Comparison of ENCODE assay signal across 8 mouse cellular contexts in the genomic region with DNA sequence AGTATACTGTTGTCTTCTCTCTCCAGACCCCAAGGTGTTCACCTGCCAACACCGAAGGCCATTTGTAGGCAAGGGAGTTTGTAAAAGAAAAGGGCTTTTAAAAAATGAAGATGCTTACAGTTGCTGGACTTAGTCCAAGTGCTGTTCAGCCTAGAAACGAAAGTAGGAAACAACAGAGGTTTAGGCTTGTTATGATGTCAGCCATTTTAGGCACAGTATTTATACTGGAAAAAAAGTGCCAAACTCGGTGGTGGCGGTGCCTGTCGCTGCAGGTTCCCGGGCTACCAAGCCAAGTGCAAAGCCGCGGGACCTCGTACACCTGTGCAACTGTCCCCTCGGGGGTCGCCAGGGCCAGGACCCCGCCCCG. TPM values are rescaled to one million over a fixed set of nuclear protein-coding genes. Genes with fewer than 3 reads are reported as not detected.
DNase-seq lines count a peak whose midpoint lies in the region; ATAC-seq and TF ChIP-seq lines count a peak whose summit lies in the region.

No protein-coding gene starts in this region.

- H3K9ac ChIP-seq in forebrain, postnatal 0 days = peak overlapping the region; percentile 99
- peak overlapping the region; percentile 97 for H3K9ac ChIP-seq in liver, embryonic 13.5 days
- H3K9ac ChIP-seq in neural tube, embryonic 13.5 days = peak overlapping the region; percentile 98

- no peaks in the 10 kb centered on the region for H3K9me3 ChIP-seq in forebrain, postnatal 0 days (ENCODE audit: low read length)
- no peaks in the 10 kb centered on the region for H3K9me3 ChIP-seq in liver, embryonic 13.5 days (replicated peaks)
- no peaks in the 10 kb centered on the region for H3K9me3 ChIP-seq in neural tube, embryonic 13.5 days

- no peak for TF ChIP-seq CTCF in left cerebral cortex, adult 2 months (IDR thresholded peaks at IDR 0.05)
- no peak for TF ChIP-seq CTCF in forebrain, postnatal 0 days (IDR thresholded peaks at IDR 0.05; ENCODE audit: low read depth)

- DNase-seq in left cerebral cortex, adult 2 months (ENCODE audit: extremely low spot score in 1 of 2, low spot score in 2 of 2) = no peak
- DNase-seq in left cerebral cortex, postnatal 36 days (ENCODE audit: low spot score in 2 of 2) = no peak
- peak; percentile 64 for DNase-seq in T-cell, adult 2 months (ENCODE audit: low spot score)
- DNase-seq in forebrain, postnatal 0 days = peak; percentile 66
- no peak for DNase-seq in liver, embryonic 13.5 days
- DNase-seq in gastrocnemius, adult 8-10 months (ENCODE audit: low spot score in 2 of 2) = no peak
- DNase-seq in cerebellum, postnatal 36 days = no peak

- H3K4me2 ChIP-seq in forebrain, postnatal 0 days (ENCODE audit: low read depth) = peak overlapping the region; percentile 52
- H3K4me2 ChIP-seq in liver, embryonic 13.5 days = peak overlapping the region; percentile 66
- H3K4me2 ChIP-seq in neural tube, embryonic 13.5 days = peak overlapping the region; percentile 70

- intact Hi-C loops in left cerebral cortex, adult 2 months (cut with DNase I) = no loop called here
- intact Hi-C loops in left cerebral cortex, postnatal 36 days (cut with DNase I) = loop anchor here (2.0 to 10.0 kb wide), 3 partner anchors 57 to 120 kb away; a partner anchor contains a TSS

- H3K36me3 ChIP-seq in forebrain, postnatal 0 days (ENCODE audit: insufficient read depth) = peaks cover 5% of the 10 kb centered on the region; the same call in 1 of the 2 replicates
- H3K36me3 ChIP-seq in liver, embryonic 13.5 days = peaks cover 26% of the 10 kb centered on the region
- H3K36me3 ChIP-seq in neural tube, embryonic 13.5 days = peaks cover 5% of the 10 kb centered on the region

- no peaks in the 10 kb centered on the region for H3K27me3 ChIP-seq in forebrain, postnatal 0 days (ENCODE audit: insufficient read depth, low read length)
- H3K27me3 ChIP-seq in liver, embryonic 13.5 days = no peaks in the 10 kb centered on the region
- no peaks in the 10 kb centered on the region for H3K27me3 ChIP-seq in neural tube, embryonic 13.5 days

- peaks cover 25% of the 10 kb centered on the region for H3K4me1 ChIP-seq in forebrain, postnatal 0 days (ENCODE audit: insufficient read depth)
- peaks cover 69% of the 10 kb centered on the region for H3K4me1 ChIP-seq in liver, embryonic 13.5 days (replicated peaks)
- H3K4me1 ChIP-seq in neural tube, embryonic 13.5 days (replicated peaks) = peaks cover 53% of the 10 kb centered on the region

- peak; percentile 65 for ATAC-seq in forebrain, postnatal 0 days
- no peak for ATAC-seq in liver, embryonic 13.5 days (ENCODE audit: low read depth)
- peak; percentile 6; the same call in 1 of the 2 replicates for ATAC-seq in neural tube, embryonic 13.5 days (ENCODE audit: low read depth)

- H3K4me3 ChIP-seq in left cerebral cortex, adult 2 months = peak overlapping the region; percentile 91
- H3K4me3 ChIP-seq in forebrain, postnatal 0 days (ENCODE audit: low read depth, low read length) = peak overlapping the region; percentile 100
- peak overlapping the region; percentile 96 for H3K4me3 ChIP-seq in liver, embryonic 13.5 days (replicated peaks)
- H3K4me3 ChIP-seq in neural tube, embryonic 13.5 days = peak overlapping the region; percentile 96

- peak overlapping the region; percentile 100 for H3K27ac ChIP-seq in left cerebral cortex, adult 2 months
- peak overlapping the region; percentile 95 for H3K27ac ChIP-seq in forebrain, postnatal 0 days (ENCODE audit: low read depth, low read length)
- H3K27ac ChIP-seq in liver, embryonic 13.5 days = peak overlapping the region; percentile 94
- H3K27ac ChIP-seq in neural tube, embryonic 13.5 days (replicated peaks) = peak overlapping the region; percentile 97

- WGBS in forebrain, postnatal 0 days = under 1% methylated on average over 13 of the region's 13 CpGs
- WGBS in liver, embryonic 13.5 days (ENCODE audit: insufficient replicate concordance) = under 1% methylated on average over 13 of the region's 13 CpGs
- WGBS in neural tube, embryonic 13.5 days = under 1% methylated on average over 13 of the region's 13 CpGs

RNA-seq across cellular contexts. Expression of a gene that starts 0.6 kb away (rescaled TPM):
- 100 to 1,000 TPM; 721 to 748 TPM for total RNA-seq in left cerebral cortex, adult 2 months (2021)
- total RNA-seq in left cerebral cortex, postnatal 36 days (2021) = 100 to 1,000 TPM; 725 to 789 TPM
- total RNA-seq in forebrain, postnatal 0 days (2014; rRNA removed) = 317 and 332 TPM in 2 replicates
- 802 and 892 TPM in 2 replicates for polyA plus RNA-seq in forebrain, postnatal 0 days (2015; fragmentation: Nextera tagmentation; extraction: Ambion mirVana)
- 405 and 461 TPM in 2 replicates for polyA plus RNA-seq in liver, embryonic 13.5 days (2015; fragmentation: Nextera tagmentation; extraction: Ambion mirVana)
- polyA plus RNA-seq in neural tube, embryonic 13.5 days (2015; fragmentation: Nextera tagmentation; extraction: Ambion mirVana) = 781 and 803 TPM in 2 replicates
- total RNA-seq in gastrocnemius, adult 8-10 months (2022) = 100 to 1,000 TPM; 232 to 300 (median 269) TPM

RNA-seq across cellular contexts. Expression of a gene that starts 58.9 kb away (rescaled TPM):
- 10 to 100 TPM; 29.7 to 30.5 TPM for total RNA-seq in left cerebral cortex, adult 2 months (2021)
- 10 to 100 TPM; 27.4 to 33.2 TPM for total RNA-seq in left cerebral cortex, postnatal 36 days (2021)
- 27.9 and 37.9 TPM in 2 replicates for total RNA-seq in forebrain, postnatal 0 days (2014; rRNA removed)
- polyA plus RNA-seq in forebrain, postnatal 0 days (2015; fragmentation: Nextera tagmentation; extraction: Ambion mirVana) = 16.2 and 20.6 TPM in 2 replicates
- 16.6 and 18.5 TPM in 2 replicates for polyA plus RNA-seq in liver, embryonic 13.5 days (2015; fragmentation: Nextera tagmentation; extraction: Ambion mirVana)
- 22.7 and 25.4 TPM in 2 replicates for polyA plus RNA-seq in neural tube, embryonic 13.5 days (2015; fragmentation: Nextera tagmentation; extraction: Ambion mirVana)
- total RNA-seq in gastrocnemius, adult 8-10 months (2022) = 10 to 100 TPM; 14.5 to 25.1 (median 17.4) TPM

Comparison
In these comparisons a context has a peak if more than half of its experiments do, and no peak if none do; other contexts are left out.
1. DNase-seq: peak in T-cell, adult 2 months (single experiment) and forebrain, postnatal 0 days (single experiment); none in left cerebral cortex, adult 2 months (0 of 2), left cerebral cortex, postnatal 36 days (0 of 2), liver, embryonic 13.5 days (single experiment), gastrocnemius, adult 8-10 months (0 of 2) and cerebellum, postnatal 36 days (0 of 2).
2. Peak in every context shown above with its lines, with median percentiles within 50 percentile points of each other: H3K27ac ChIP-seq, H3K4me3 ChIP-seq, H3K4me2 ChIP-seq and H3K9ac ChIP-seq.